Mouse (Mus musculus): Measurements from ENCODE around the gene Grin2c. TPM values are rescaled to one million over a fixed set of nuclear protein-coding genes. Genes with fewer than 3 reads are reported as not detected.

Grin2c gene
- polyA plus RNA-seq, 1 experiment from 2014 or later: 0.06 TPM

- WGBS: 62% methylated on average over 6 of the region's 6 CpGs
- H3K27me3 ChIP-seq: peaks cover 20% of the 10 kb centered on the region
- no peak overlapping the region for H3K9ac ChIP-seq (replicated peaks)
- no peak for ATAC-seq (ENCODE audit: low FRiP score, low read depth)
- H3K27ac ChIP-seq (replicated peaks): no peak overlapping the region
- H3K9me3 ChIP-seq: no peaks in the 10 kb centered on the region
- H3K4me1 ChIP-seq: peaks cover 60% of the 10 kb centered on the region
- peaks cover under 1% of the 10 kb centered on the region; the same call in 1 of the 2 replicates for H3K36me3 ChIP-seq
- no peak overlapping the region for H3K4me3 ChIP-seq
- H3K4me2 ChIP-seq (replicated peaks): no peak overlapping the region
These were observed 41.7 kb downstream of the Grin2c start for GRCm38 (mm10) chr11:115225301-115225700.

- H3K9me3 ChIP-seq: no peaks in the 10 kb centered on the region
- H3K27ac ChIP-seq (replicated peaks): no peak overlapping the region
- no peak overlapping the region for H3K9ac ChIP-seq (replicated peaks)
- WGBS: 46% methylated on average over 8 of the region's 8 CpGs
- no peak overlapping the region for H3K4me2 ChIP-seq (replicated peaks)
- ATAC-seq (ENCODE audit: low FRiP score, low read depth): no peak
- H3K4me3 ChIP-seq: no peak overlapping the region
- H3K4me1 ChIP-seq: peaks cover 59% of the 10 kb centered on the region
- peaks cover 3% of the 10 kb centered on the region; the same call in 1 of the 2 replicates for H3K36me3 ChIP-seq
- H3K27me3 ChIP-seq: peaks cover 20% of the 10 kb centered on the region
These were observed 42.2 kb downstream of the Grin2c start for GRCm38 (mm10) chr11:115224889-115225288.

- Histone ChIP-seq H3K9ac (replicated peaks) (no peak overlapping the region), H3K4me1 (peaks cover 49% of the 10 kb centered on the region), H3K4me3 (no peak overlapping the region), H3K27me3 (peaks cover 11% of the 10 kb centered on the region), H3K36me3 (peaks cover 3% of the 10 kb centered on the region; the same call in 1 of the 2 replicates), H3K4me2 (replicated peaks) (no peak overlapping the region), H3K27ac (replicated peaks) (no peak overlapping the region), H3K9me3 (no peaks in the 10 kb centered on the region)
- no peak for ATAC-seq (ENCODE audit: low FRiP score, low read depth)
- WGBS: 76% methylated on average over 6 of the region's 6 CpGs
These were observed 43.2 kb downstream of the Grin2c start for GRCm38 (mm10) chr11:115223877-115224276.

- Histone ChIP-seq H3K4me1 (peaks cover 47% of the 10 kb centered on the region), H3K27ac (replicated peaks) (no peak overlapping the region), H3K4me2 (replicated peaks) (no peak overlapping the region), H3K9ac (replicated peaks) (peak overlapping the region; percentile 31; the same call in 1 of the 2 replicates), H3K4me3 (no peak overlapping the region), H3K27me3 (peaks cover 6% of the 10 kb centered on the region; the same call in 1 of the 2 replicates), H3K36me3 (peaks cover 3% of the 10 kb centered on the region; the same call in 1 of the 2 replicates), H3K9me3 (no peaks in the 10 kb centered on the region)
- no peak for ATAC-seq (ENCODE audit: low FRiP score, low read depth)
- 75% methylated on average over 11 of the region's 11 CpGs for WGBS
These were observed 43.6 kb downstream of the Grin2c start for GRCm38 (mm10) chr11:115223451-115223850.

- 48% methylated on average over 5 of the region's 5 CpGs for WGBS
These were observed 44.5 kb downstream of the Grin2c start for GRCm38 (mm10) chr11:115222570-115222969.

GRCm38 (mm10) chr11:115222077-115222476 is 45.0 kb downstream of the Grin2c start:
- peaks cover 3% of the 10 kb centered on the region; the same call in 1 of the 2 replicates for H3K36me3 ChIP-seq
- no peaks in the 10 kb centered on the region for H3K27me3 ChIP-seq
- no peak overlapping the region for H3K9ac ChIP-seq (replicated peaks)
- no peaks in the 10 kb centered on the region for H3K9me3 ChIP-seq
- H3K27ac ChIP-seq (replicated peaks): no peak overlapping the region
- peaks cover 33% of the 10 kb centered on the region for H3K4me1 ChIP-seq
- ATAC-seq (ENCODE audit: low FRiP score, low read depth): no peak
- no peak overlapping the region for H3K4me3 ChIP-seq
- no peak overlapping the region for H3K4me2 ChIP-seq (replicated peaks)
- 72% methylated on average over 12 of the region's 12 CpGs for WGBS

More at GRCm38 (mm10) chr11:115222570-115222969, 44.5 kb downstream of the Grin2c start:
- H3K4me3 ChIP-seq: no peak overlapping the region
- no peak overlapping the region for H3K4me2 ChIP-seq (replicated peaks)
- no peak overlapping the region for H3K9ac ChIP-seq (replicated peaks)
- H3K36me3 ChIP-seq: peaks cover 3% of the 10 kb centered on the region; the same call in 1 of the 2 replicates
- H3K27me3 ChIP-seq: no peaks in the 10 kb centered on the region
- H3K27ac ChIP-seq (replicated peaks): no peak overlapping the region
- H3K4me1 ChIP-seq: peaks cover 38% of the 10 kb centered on the region
- no peak for ATAC-seq (ENCODE audit: low FRiP score, low read depth)
- H3K9me3 ChIP-seq: no peaks in the 10 kb centered on the region

GRCm38 (mm10) chr11:115219685-115220084 is 47.4 kb downstream of the Grin2c start:
- H3K4me2 ChIP-seq (replicated peaks): no peak overlapping the region
- H3K27me3 ChIP-seq: no peaks in the 10 kb centered on the region
- H3K27ac ChIP-seq (replicated peaks): no peak overlapping the region
- H3K9me3 ChIP-seq: no peaks in the 10 kb centered on the region
- no peak overlapping the region for H3K4me3 ChIP-seq
- WGBS: 95% methylated on average over 10 of the region's 10 CpGs
- peaks cover 7% of the 10 kb centered on the region; the same call in 1 of the 2 replicates for H3K36me3 ChIP-seq
- no peak overlapping the region for H3K9ac ChIP-seq (replicated peaks)
- no peak for ATAC-seq (ENCODE audit: low FRiP score, low read depth)
- H3K4me1 ChIP-seq: peaks cover 11% of the 10 kb centered on the region; the same call in 1 of the 2 replicates

- ATAC-seq (ENCODE audit: low FRiP score, low read depth): no peak
- Histone ChIP-seq H3K4me2 (replicated peaks) (no peak overlapping the region), H3K27me3 (no peaks in the 10 kb centered on the region), H3K27ac (replicated peaks) (no peak overlapping the region), H3K36me3 (peaks cover 7% of the 10 kb centered on the region; the same call in 1 of the 2 replicates), H3K9ac (replicated peaks) (no peak overlapping the region), H3K4me3 (no peak overlapping the region), H3K4me1 (peaks cover 12% of the 10 kb centered on the region; the same call in 1 of the 2 replicates), H3K9me3 (no peaks in the 10 kb centered on the region)
- WGBS: 79% methylated on average over 9 of the region's 9 CpGs
These were observed 47.8 kb downstream of the Grin2c start for GRCm38 (mm10) chr11:115219263-115219662.

- Histone ChIP-seq H3K9ac (replicated peaks) (no peak overlapping the region), H3K27ac (replicated peaks) (no peak overlapping the region), H3K4me2 (replicated peaks) (no peak overlapping the region), H3K4me1 (peaks cover 12% of the 10 kb centered on the region; the same call in 1 of the 2 replicates), H3K27me3 (no peaks in the 10 kb centered on the region), H3K9me3 (no peaks in the 10 kb centered on the region), H3K36me3 (peaks cover 7% of the 10 kb centered on the region; the same call in 1 of the 2 replicates), H3K4me3 (no peak overlapping the region)
- WGBS: 65% methylated on average over 18 of the region's 18 CpGs
- ATAC-seq (ENCODE audit: low FRiP score, low read depth): no peak
These were observed 49.3 kb downstream of the Grin2c start for GRCm38 (mm10) chr11:115217439-115218410.

- H3K4me2 ChIP-seq (replicated peaks): no peak overlapping the region
- no peak overlapping the region for H3K4me3 ChIP-seq
- no peak overlapping the region for H3K27ac ChIP-seq (replicated peaks)
- ATAC-seq (ENCODE audit: low FRiP score, low read depth): no peak
- no peaks in the 10 kb centered on the region for H3K9me3 ChIP-seq
- H3K36me3 ChIP-seq: peaks cover 5% of the 10 kb centered on the region; the same call in 1 of the 2 replicates
- no peak overlapping the region for H3K9ac ChIP-seq (replicated peaks)
- WGBS: 42% methylated on average over 4 of the region's 5 CpGs
- peaks cover 9% of the 10 kb centered on the region for H3K4me1 ChIP-seq
- no peaks in the 10 kb centered on the region; the same call in 1 of the 2 replicates for H3K27me3 ChIP-seq
These were observed 51.9 kb downstream of the Grin2c start for GRCm38 (mm10) chr11:115215123-115215522.

- 63% methylated on average over 13 of the region's 13 CpGs for WGBS
- Histone ChIP-seq H3K27me3 (no peaks in the 10 kb centered on the region; the same call in 1 of the 2 replicates), H3K9ac (replicated peaks) (no peak overlapping the region), H3K4me2 (replicated peaks) (no peak overlapping the region), H3K9me3 (no peaks in the 10 kb centered on the region), H3K36me3 (peaks cover 22% of the 10 kb centered on the region; the same call in 1 of the 2 replicates), H3K4me3 (no peak overlapping the region), H3K27ac (replicated peaks) (no peak overlapping the region), H3K4me1 (peaks cover 16% of the 10 kb centered on the region)
- no peak for ATAC-seq (ENCODE audit: low FRiP score, low read depth)
These were observed 54.9 kb downstream of the Grin2c start for GRCm38 (mm10) chr11:115212116-115212515.

- no peak overlapping the region for H3K4me2 ChIP-seq (replicated peaks)
- ATAC-seq (ENCODE audit: low FRiP score, low read depth): no peak
- no peak overlapping the region for H3K27ac ChIP-seq (replicated peaks)
- H3K9ac ChIP-seq (replicated peaks): no peak overlapping the region
- H3K27me3 ChIP-seq: no peaks in the 10 kb centered on the region; the same call in 1 of the 2 replicates
- WGBS: 72% methylated on average over 7 of the region's 7 CpGs
- no peak overlapping the region for H3K4me3 ChIP-seq
- H3K9me3 ChIP-seq: no peaks in the 10 kb centered on the region
- peaks cover 18% of the 10 kb centered on the region for H3K4me1 ChIP-seq
- H3K36me3 ChIP-seq: peaks cover 40% of the 10 kb centered on the region
These were observed 57.1 kb downstream of the Grin2c start for GRCm38 (mm10) chr11:115209958-115210357.

Measured in midbrain, embryonic 12.5 days (tissue).